Mouse (Mus musculus) brain, adult 10 weeks (tissue): Measurements from ENCODE around the gene Cxcl15. TPM values are rescaled to one million over a fixed set of nuclear protein-coding genes. Genes with fewer than 3 reads are reported as not detected.

Source experiments
- polyA plus RNA-seq: library from polyadenylated mRNA; stranded (reverse); fragments of 350-450 nt; fragmentation: Illumina TruSeq; extraction: RNeasy Lipid Tissue Mini Kit (QIAGEN cat#74804); gene quantifications from one replicate; pipeline ENCODE4 v1.2.3, GENCODE M21; 2015; ENCODE audit warnings: low read depth, low replicate concordance

Gene Cxcl15
- not detected for polyA plus RNA-seq

GRCm38 (mm10) chr5:90794195-90794625 lies at the start of gene Cxcl15:
Gene Cxcl15, plus strand, starts transcription at chr5:90794534.

GRCm38 (mm10) chr5:90759077-90760065 lies 35.0 kb upstream of the Cxcl15 start, which contains the start of gene Cxcl5:
Gene Cxcl5, plus strand, starts transcription at chr5:90759360.

DNA sequence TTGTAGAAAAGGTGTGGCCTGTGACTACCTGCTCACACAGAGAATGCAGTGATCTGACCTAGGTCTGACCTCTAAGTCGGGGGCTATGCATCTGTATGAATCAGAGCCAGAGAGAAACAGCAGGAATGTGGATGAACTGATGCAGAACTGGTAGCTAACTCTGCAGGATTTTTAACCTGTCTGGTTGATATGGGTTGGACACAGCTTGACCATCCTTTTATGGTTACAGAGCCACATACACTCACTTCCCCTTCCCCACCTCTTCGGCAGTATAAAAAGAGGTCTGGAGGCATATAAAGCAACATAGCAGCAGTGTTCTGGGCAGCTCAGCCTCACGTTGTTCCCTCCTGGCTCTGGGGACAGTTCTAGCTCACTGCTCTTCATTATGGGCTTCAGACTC lies 26.1 kb upstream of the Cxcl15 start, which contains the start of gene Ppbp:
Gene Ppbp, plus strand, starts transcription at position 301 of the 400 bp plus-strand sequence.

DNA sequence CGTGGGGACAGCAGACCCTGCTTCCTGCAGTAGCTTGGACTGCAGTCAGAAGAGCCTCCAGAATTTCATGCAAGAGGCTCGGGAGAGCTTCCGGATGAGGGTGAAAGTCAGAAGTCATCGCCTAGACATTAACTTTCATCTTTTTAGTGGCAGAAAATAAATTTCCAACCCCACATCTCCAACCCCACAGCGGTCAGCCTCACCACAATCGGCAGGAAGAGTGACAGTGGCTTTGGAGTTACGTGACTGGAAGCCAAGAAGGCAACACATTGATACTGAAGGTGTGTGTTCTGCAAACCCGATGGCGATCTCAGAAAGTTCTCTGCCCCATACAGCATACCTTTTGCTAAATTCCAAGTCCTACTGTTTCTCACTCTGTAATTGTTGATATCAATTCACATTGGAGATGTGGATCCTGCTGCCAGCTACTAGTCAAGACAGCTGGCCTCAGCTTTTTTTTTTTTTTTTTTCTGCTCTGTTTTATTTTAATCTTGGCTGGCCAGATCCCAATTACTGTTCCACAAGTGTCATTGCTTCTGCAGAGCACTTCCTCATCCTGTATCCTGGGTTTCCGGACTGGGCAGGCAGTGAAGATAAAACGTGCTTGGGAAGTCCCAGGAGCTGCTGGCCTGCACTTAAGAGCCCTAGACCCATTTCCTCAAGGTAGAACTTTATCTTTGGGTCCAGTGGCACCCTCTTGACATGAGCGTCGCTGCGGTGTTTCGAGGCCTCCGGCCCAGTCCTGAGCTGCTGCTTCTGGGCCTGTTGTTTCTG lies 22.3 kb upstream of the Cxcl15 start, which contains the start of gene Pf4:
Gene Pf4, plus strand, starts transcription at position 556 of the 774 bp plus-strand sequence.

DNA sequence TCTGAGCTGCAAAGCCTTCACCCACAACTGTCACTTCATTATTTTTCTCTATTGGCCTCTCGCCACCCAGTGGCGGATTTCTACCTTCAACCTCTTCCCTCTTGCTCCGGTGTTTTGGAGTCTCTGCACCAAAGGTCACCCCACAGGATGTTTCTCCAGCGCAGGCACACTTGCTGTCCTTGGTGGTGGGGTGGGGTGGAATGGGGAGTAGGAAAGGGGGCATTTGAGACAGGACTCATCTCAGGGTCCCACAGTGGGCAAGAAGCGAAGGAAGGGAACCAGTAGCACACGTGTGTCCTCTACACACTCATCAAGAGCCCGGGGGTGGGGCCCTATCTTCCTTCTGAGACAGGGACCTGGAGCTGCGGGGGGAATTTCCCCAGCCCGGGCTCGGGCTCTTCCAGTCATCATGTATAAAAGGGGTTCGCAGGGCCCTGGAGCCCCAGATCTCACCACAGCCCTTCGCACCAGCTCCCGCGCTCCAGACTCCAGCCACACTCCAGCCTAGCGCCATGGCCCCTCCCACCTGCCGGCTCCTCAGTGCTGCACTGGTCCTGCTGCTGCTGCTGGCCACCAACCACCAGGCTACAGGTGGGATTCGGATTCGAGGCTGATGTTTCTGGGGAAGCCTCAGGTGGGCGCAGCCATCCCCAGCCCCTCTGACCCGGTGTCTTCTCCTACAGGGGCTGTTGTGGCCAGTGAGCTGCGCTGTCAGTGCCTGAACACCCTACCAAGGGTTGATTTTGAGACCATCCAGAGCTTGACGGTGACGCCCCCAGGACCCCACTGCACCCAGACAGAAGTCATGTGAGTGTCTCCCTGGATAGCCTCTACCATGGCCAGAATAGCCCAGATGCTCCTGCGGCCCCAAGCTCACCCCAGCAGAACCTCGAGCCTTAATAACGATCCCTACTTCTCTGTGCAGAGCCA lies 8.4 kb upstream of the Cxcl15 start, which contains the start of gene Cxcl3:
Gene Cxcl3, plus strand, starts transcription at position 445 of the 930 bp plus-strand sequence.

Other genes starting within 250 kb of the Cxcl15 start
- gene 5830473C10Rik, start 233.4 kb upstream of the Cxcl15 start, polyA plus RNA-seq, result not detected
- 1.7 TPM for gene Rassf6, start 153.9 kb upstream of the Cxcl15 start, polyA plus RNA-seq
- gene Cxcl5, start 35.2 kb upstream of the Cxcl15 start, polyA plus RNA-seq, result 0.28 TPM
- gene Ppbp, start 26.0 kb upstream of the Cxcl15 start, polyA plus RNA-seq, result not detected
- gene Pf4, start 22.1 kb upstream of the Cxcl15 start, polyA plus RNA-seq, result 3.7 TPM
- gene Cxcl3, start 8.4 kb upstream of the Cxcl15 start, polyA plus RNA-seq, result not detected
- not detected for gene Cxcl1, start 96.7 kb downstream of the Cxcl15 start, polyA plus RNA-seq
- gene Cxcl2, start 109.3 kb downstream of the Cxcl15 start, polyA plus RNA-seq, result not detected
- gene Mthfd2l, start 136.6 kb downstream of the Cxcl15 start, polyA plus RNA-seq, result 16.9 TPM
- gene Epgn, start 232.9 kb downstream of the Cxcl15 start, polyA plus RNA-seq, result not detected